Mouse (Mus musculus): ENCODE results near the gene Oog2. TPM values are rescaled to one million over a fixed set of nuclear protein-coding genes. Genes with fewer than 3 reads are reported as not detected.

Gene Oog2
- not detected for polyA plus RNA-seq (2014; fragmentation: Illumina TruSeq; extraction: RNeasy Lipid Tissue Mini Kit (QIAGEN cat#74804); ENCODE audit: low read depth, low replicate concordance)

GRCm38 (mm10) chr4:144190419-144190818, at the start of gene Oog2:
Oog2 (plus strand) TSS chr4:144190719.

GRCm38 (mm10) chr4:144162563-144162962, 28.0 kb upstream of the Oog2 start, which contains the start of gene Oog3:
Oog3 (minus strand) TSS chr4:144162663.

GRCm38 (mm10) chr4:144213218-144213617, 22.7 kb downstream of the Oog2 start, which contains the start of gene C87977:
C87977 (minus strand) TSS chr4:144213318.

Other genes with a start within 250 kb of the Oog2 start
- gene Pramef25, start 239.7 kb upstream of the Oog2 start, polyA plus RNA-seq (2014; fragmentation: Illumina TruSeq; extraction: RNeasy Lipid Tissue Mini Kit (QIAGEN cat#74804); ENCODE audit: low read depth, low replicate concordance): not detected
- not detected for gene Gm13101, start 223.8 kb upstream of the Oog2 start, polyA plus RNA-seq (2014; fragmentation: Illumina TruSeq; extraction: RNeasy Lipid Tissue Mini Kit (QIAGEN cat#74804); ENCODE audit: low read depth, low replicate concordance)
- gene Pramef17, start 196.3 kb upstream of the Oog2 start, polyA plus RNA-seq (2014; fragmentation: Illumina TruSeq; extraction: RNeasy Lipid Tissue Mini Kit (QIAGEN cat#74804); ENCODE audit: low read depth, low replicate concordance): not detected
- gene Pramel4, start 131.6 kb upstream of the Oog2 start, polyA plus RNA-seq (2014; fragmentation: Illumina TruSeq; extraction: RNeasy Lipid Tissue Mini Kit (QIAGEN cat#74804); ENCODE audit: low read depth, low replicate concordance): not detected
- gene Gm13102, start 84.2 kb upstream of the Oog2 start, polyA plus RNA-seq (2014; fragmentation: Illumina TruSeq; extraction: RNeasy Lipid Tissue Mini Kit (QIAGEN cat#74804); ENCODE audit: low read depth, low replicate concordance): not detected
- not detected for gene Oog3, start 28.1 kb upstream of the Oog2 start, polyA plus RNA-seq (2014; fragmentation: Illumina TruSeq; extraction: RNeasy Lipid Tissue Mini Kit (QIAGEN cat#74804); ENCODE audit: low read depth, low replicate concordance)
- gene C87977, start 22.6 kb downstream of the Oog2 start, polyA plus RNA-seq (2014; fragmentation: Illumina TruSeq; extraction: RNeasy Lipid Tissue Mini Kit (QIAGEN cat#74804); ENCODE audit: low read depth, low replicate concordance): not detected
- gene Pramel5, start 89.8 kb downstream of the Oog2 start, polyA plus RNA-seq (2014; fragmentation: Illumina TruSeq; extraction: RNeasy Lipid Tissue Mini Kit (QIAGEN cat#74804); ENCODE audit: low read depth, low replicate concordance): not detected
- gene Gm13128, start 139.5 kb downstream of the Oog2 start, polyA plus RNA-seq (2014; fragmentation: Illumina TruSeq; extraction: RNeasy Lipid Tissue Mini Kit (QIAGEN cat#74804); ENCODE audit: low read depth, low replicate concordance): not detected
- not detected for gene Gm13119, start 167.2 kb downstream of the Oog2 start, polyA plus RNA-seq (2014; fragmentation: Illumina TruSeq; extraction: RNeasy Lipid Tissue Mini Kit (QIAGEN cat#74804); ENCODE audit: low read depth, low replicate concordance)
- gene Pramef20, start 187.2 kb downstream of the Oog2 start, polyA plus RNA-seq (2014; fragmentation: Illumina TruSeq; extraction: RNeasy Lipid Tissue Mini Kit (QIAGEN cat#74804); ENCODE audit: low read depth, low replicate concordance): not detected
- not detected for gene Pramef12, start 217.7 kb downstream of the Oog2 start, polyA plus RNA-seq (2014; fragmentation: Illumina TruSeq; extraction: RNeasy Lipid Tissue Mini Kit (QIAGEN cat#74804); ENCODE audit: low read depth, low replicate concordance)
- not detected for gene 1700012P22Rik, start 248.1 kb downstream of the Oog2 start, polyA plus RNA-seq (2014; fragmentation: Illumina TruSeq; extraction: RNeasy Lipid Tissue Mini Kit (QIAGEN cat#74804); ENCODE audit: low read depth, low replicate concordance)